ENCODE assay signal across 10 mouse cellular contexts in genomic region chr7:75427322-75427721, GRCm38 (mm10). TPM values are rescaled to one million over a fixed set of nuclear protein-coding genes. Genes with fewer than 3 reads are reported as not detected.
A peak's percentile ranks its signal among the peaks of the same experiment; 100 is the strongest.
DNase-seq lines count a peak whose midpoint lies in the region; ATAC-seq and TF ChIP-seq lines count a peak whose summit lies in the region.
"Had no signal": no experiment of that assay in that cellular context is flagged by ENCODE, and none has a peak within 500 bp of the region (broad histone marks: within the 10 kb centered on the region; RNA-seq: fewer than 3 reads in every experiment).

No protein-coding gene starts in this region.

- no peak overlapping the region for H3K9ac ChIP-seq in heart, postnatal 0 days (replicated peaks; ENCODE audit: low read depth, low read length)
- no peak overlapping the region for H3K9ac ChIP-seq in forebrain, embryonic 15.5 days (replicated peaks)
- H3K9ac ChIP-seq: hindbrain, embryonic 15.5 days; midbrain, embryonic 13.5 days had no signal

- WGBS in heart, postnatal 0 days: 29% methylated on average over 4 of the region's 4 CpGs
- WGBS in forebrain, embryonic 15.5 days: 78% methylated on average over 4 of the region's 4 CpGs

- H3K27me3 ChIP-seq in heart, postnatal 0 days (ENCODE audit: control insufficient read depth, insufficient read depth, low read length): no peaks in the 10 kb centered on the region
- H3K27me3 ChIP-seq in forebrain, embryonic 15.5 days: no peaks in the 10 kb centered on the region
- H3K27me3 ChIP-seq: hindbrain, embryonic 15.5 days; midbrain, embryonic 13.5 days had no signal

- H3K4me1 ChIP-seq in heart, postnatal 0 days (ENCODE audit: control insufficient read depth, insufficient read depth): peaks cover 13% of the 10 kb centered on the region
- H3K4me1 ChIP-seq in forebrain, embryonic 15.5 days: no peaks in the 10 kb centered on the region
- H3K4me1 ChIP-seq: hindbrain, embryonic 15.5 days; midbrain, embryonic 13.5 days had no signal

- peak overlapping the region; percentile 19; the same call in 1 of the 2 replicates for H3K27ac ChIP-seq in heart, postnatal 0 days (ENCODE audit: low read depth)
- H3K27ac ChIP-seq in forebrain, embryonic 15.5 days (replicated peaks): no peak overlapping the region
- H3K27ac ChIP-seq: hindbrain, embryonic 15.5 days; midbrain, embryonic 13.5 days had no signal

- TF ChIP-seq EP300 in heart, postnatal 0 days (IDR thresholded peaks at IDR 0.05; ENCODE audit: low read depth): no peak

- DNase-seq in MN1 (ENCODE audit: low spot score): peak; percentile 39
- peak; percentile 87 for DNase-seq in adrenal gland, postnatal 14 days
- peak; percentile 72 for DNase-seq in heart, postnatal 0 days (ENCODE audit: low spot score)
- peak; percentile 81 for DNase-seq in lung, postnatal 25 days (ENCODE audit: low spot score)
- no peak for DNase-seq in left cerebral cortex, adult 11 months (ENCODE audit: low spot score)

- no peaks in the 10 kb centered on the region for H3K36me3 ChIP-seq in heart, postnatal 0 days (replicated peaks; ENCODE audit: control insufficient read depth, insufficient read depth, low read length)
- no peaks in the 10 kb centered on the region for H3K36me3 ChIP-seq in forebrain, embryonic 15.5 days
- H3K36me3 ChIP-seq: hindbrain, embryonic 15.5 days; midbrain, embryonic 13.5 days had no signal

- no peak for TF ChIP-seq CTCF in heart, postnatal 0 days (IDR thresholded peaks at IDR 0.05; ENCODE audit: low read depth)

- H3K9me3 ChIP-seq in heart, postnatal 0 days (replicated peaks; ENCODE audit: control insufficient read depth, low read length): no peaks in the 10 kb centered on the region
- no peaks in the 10 kb centered on the region for H3K9me3 ChIP-seq in forebrain, embryonic 15.5 days
- H3K9me3 ChIP-seq: hindbrain, embryonic 15.5 days; midbrain, embryonic 13.5 days had no signal

- no peak overlapping the region for H3K4me3 ChIP-seq in heart, postnatal 0 days (ENCODE audit: low read depth, low read length)
- H3K4me3 ChIP-seq in forebrain, embryonic 15.5 days: no peak overlapping the region
- H3K4me3 ChIP-seq: hindbrain, embryonic 15.5 days; midbrain, embryonic 13.5 days had no signal

- H3K4me2 ChIP-seq in heart, postnatal 0 days (ENCODE audit: low read depth, low read length): no peak overlapping the region
- no peak overlapping the region for H3K4me2 ChIP-seq in forebrain, embryonic 15.5 days (replicated peaks)
- H3K4me2 ChIP-seq: hindbrain, embryonic 15.5 days; midbrain, embryonic 13.5 days had no signal

- peak; percentile 65; the same call in 1 of the 2 replicates for ATAC-seq in heart, postnatal 0 days (ENCODE audit: insufficient read depth, low read depth)
- no peak for ATAC-seq in megakaryocyte progenitor cell, adult 5-6 weeks (replicated peaks; ENCODE audit: poor library complexity)
- ATAC-seq in forebrain, embryonic 15.5 days (replicated peaks): no peak
- ATAC-seq: activated CD4-positive, CD25-positive, alpha-beta regulatory T cell, adult 4 months; midbrain, embryonic 13.5 days had no signal

RNA-seq across cellular contexts. Expression of gene Akap13, which starts 28.0 kb away (rescaled TPM):
- total RNA-seq in adrenal gland, postnatal 14 days (2021): 64.0 and 72.6 TPM in 2 replicates
- total RNA-seq in heart, postnatal 0 days (2014; rRNA removed; ENCODE audit: low replicate concordance): 80.1 and 113 TPM in 2 replicates
- 29.8 and 34.2 TPM in 2 replicates for polyA plus RNA-seq in heart, postnatal 0 days (2015; fragmentation: Nextera tagmentation; extraction: Ambion mirVana)
- total RNA-seq in megakaryocyte progenitor cell, adult 5-6 weeks (2015): 69.3 and 93.1 TPM in 2 replicates
- total RNA-seq in megakaryocyte progenitor cell, adult 5-6 weeks (2017): 165 and 173 TPM in 2 replicates
- polyA plus RNA-seq in forebrain, embryonic 15.5 days (2015; fragmentation: Nextera tagmentation; extraction: Ambion mirVana): 13.3 and 13.6 TPM in 2 replicates
